Mouse (Mus musculus) gastrocnemius, adult 18-20 months (tissue): ENCODE measurements at regions not wholly inside any gene's neighbourhood (a gene's known extent, or its start where the extent isn't known, plus 50 kb on each side); places are given as distances from the start of the nearest gene placed in this dataset.

ENCODE experiments used
- DNase-seq: peaks from one replicate; pipeline ENCODE4 v3.0.0; 2021; ENCODE audit warnings: low spot score

- no peak for DNase-seq
These were observed 288.2 kb upstream of the Usp25 start for GRCm38 (mm10) chr16:76725271-76725670.

- no peak for DNase-seq
These were observed 294.7 kb upstream of the Usp25 start for GRCm38 (mm10) chr16:76718809-76719208.

- DNase-seq = no peak
These were observed 295.4 kb upstream of the Usp25 start for GRCm38 (mm10) chr16:76718147-76718546.

GRCm38 (mm10) chr16:76694913-76695312 is 318.6 kb upstream of the Usp25 start:
- DNase-seq = peak; percentile 24

- DNase-seq = peak; percentile 55
These were observed 314.3 kb upstream of the Nrip1 start for GRCm38 (mm10) chr16:76687735-76688447.

GRCm38 (mm10) chr16:76685562-76685961 is 311.9 kb upstream of the Nrip1 start:
- DNase-seq = no peak

GRCm38 (mm10) chr16:76680061-76680911 is 306.7 kb upstream of the Nrip1 start:
- DNase-seq = peak; percentile 7

GRCm38 (mm10) chr16:76678885-76679284 is 305.3 kb upstream of the Nrip1 start:
- no peak for DNase-seq

- no peak for DNase-seq
These were observed 296.2 kb upstream of the Nrip1 start for GRCm38 (mm10) chr16:76669795-76670194.

GRCm38 (mm10) chr16:76667046-76667445 is 293.4 kb upstream of the Nrip1 start:
- no peak for DNase-seq

GRCm38 (mm10) chr16:76655106-76655505 is 281.5 kb upstream of the Nrip1 start:
- peak; percentile 7 for DNase-seq

- peak; percentile 72 for DNase-seq
These were observed 270.7 kb upstream of the Nrip1 start for GRCm38 (mm10) chr16:76644281-76644680.

- peak; percentile 54 for DNase-seq
These were observed 270.2 kb upstream of the Nrip1 start for GRCm38 (mm10) chr16:76643801-76644200.

GRCm38 (mm10) chr16:76635169-76635568 is 261.5 kb upstream of the Nrip1 start:
- DNase-seq = no peak

- no peak for DNase-seq
These were observed 260.6 kb upstream of the Nrip1 start for GRCm38 (mm10) chr16:76634196-76634698.

GRCm38 (mm10) chr16:76626142-76626541 is 252.5 kb upstream of the Nrip1 start:
- DNase-seq = no peak

GRCm38 (mm10) chr16:76621715-76622114 is 248.1 kb upstream of the Nrip1 start:
- no peak for DNase-seq

GRCm38 (mm10) chr16:76618295-76618694 is 244.7 kb upstream of the Nrip1 start:
- peak; percentile 30 for DNase-seq

GRCm38 (mm10) chr16:76611061-76611460 is 237.4 kb upstream of the Nrip1 start:
- DNase-seq = no peak

GRCm38 (mm10) chr16:76604914-76605313 is 231.3 kb upstream of the Nrip1 start:
- DNase-seq = no peak

- DNase-seq = no peak
These were observed 230.2 kb upstream of the Nrip1 start for GRCm38 (mm10) chr16:76603846-76604258.

- no peak for DNase-seq
These were observed 229.8 kb upstream of the Nrip1 start for GRCm38 (mm10) chr16:76603431-76603830.
